Mouse (Mus musculus): ENCODE measurements around the gene Usmg5. TPM values are rescaled to one million over a fixed set of nuclear protein-coding genes. Genes with fewer than 3 reads are reported as not detected.

Usmg5 gene
- polyA plus RNA-seq, 1 experiment from 2014 or later: 1,343 TPM

DNA sequence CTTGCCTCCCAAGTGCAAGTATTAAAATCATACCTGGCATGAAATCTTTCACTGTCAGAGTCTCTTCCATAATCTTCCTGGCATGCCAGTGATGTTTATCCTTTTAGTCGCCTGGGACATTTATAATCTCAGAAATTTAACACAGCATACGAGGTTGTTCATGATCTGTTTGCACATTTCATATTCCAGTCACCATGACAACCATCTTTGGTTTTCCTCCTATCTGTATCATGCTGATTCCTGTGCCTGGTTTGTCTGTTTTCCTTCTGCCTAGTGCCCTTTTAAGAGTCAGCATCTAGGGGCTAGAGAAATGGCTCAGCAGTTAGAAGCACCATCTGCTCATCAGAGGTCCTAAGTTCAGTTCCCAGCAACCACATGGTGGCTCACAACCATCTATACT, 28.2 kb upstream of the Usmg5 start:
- H3K27me3 ChIP-seq: no peaks in the 10 kb centered on the region
- ATAC-seq (ENCODE audit: low FRiP score): no peak
- H3K9me3 ChIP-seq (replicated peaks): no peaks in the 10 kb centered on the region
- peaks cover 77% of the 10 kb centered on the region for H3K36me3 ChIP-seq
- WGBS: 88% methylated on average over 2 of the region's 2 CpGs
- H3K9ac ChIP-seq: no peak overlapping the region
- no peak overlapping the region for H3K4me2 ChIP-seq (replicated peaks)
- no peak overlapping the region for H3K4me3 ChIP-seq
- no peak overlapping the region for H3K27ac ChIP-seq
- H3K4me1 ChIP-seq: no peaks in the 10 kb centered on the region

DNA sequence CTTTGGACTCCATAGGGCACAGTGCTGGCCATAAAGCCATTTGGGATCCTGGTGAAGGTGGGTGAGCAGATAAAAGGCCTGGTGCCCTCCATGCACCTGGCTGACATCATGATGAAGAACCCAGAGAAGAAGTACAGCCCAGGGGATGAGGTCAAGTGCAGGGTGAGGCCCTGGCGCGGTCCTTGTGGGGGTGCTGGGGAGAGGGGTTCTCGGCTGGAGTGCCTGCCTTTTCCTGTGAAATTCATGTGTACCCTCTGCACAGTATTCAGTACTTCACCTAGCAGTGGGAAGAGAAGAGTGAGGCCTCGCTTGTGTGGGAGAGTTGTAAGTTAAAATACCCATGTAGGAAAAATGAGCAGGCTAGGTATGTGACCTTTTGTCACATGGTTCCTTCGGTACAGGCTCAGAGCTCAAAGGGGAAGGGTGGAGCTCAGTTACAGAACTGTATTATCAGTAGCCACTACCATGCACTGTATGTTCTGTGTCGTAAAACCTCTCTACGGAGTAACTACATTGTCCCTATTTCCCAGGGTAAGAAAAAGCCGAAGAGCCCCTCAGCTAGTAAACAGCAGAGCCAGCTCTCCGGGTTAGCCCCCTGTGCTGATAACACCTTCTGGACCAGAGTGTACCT, 14.3 kb upstream of the Usmg5 start:
- no peak overlapping the region for H3K4me3 ChIP-seq
- WGBS: 93% methylated on average over 9 of the region's 9 CpGs
- H3K36me3 ChIP-seq: peaks cover 98% of the 10 kb centered on the region
- H3K4me2 ChIP-seq (replicated peaks): no peak overlapping the region
- H3K27ac ChIP-seq: no peak overlapping the region
- no peaks in the 10 kb centered on the region for H3K9me3 ChIP-seq (replicated peaks)
- H3K4me1 ChIP-seq: no peaks in the 10 kb centered on the region
- no peak for ATAC-seq (ENCODE audit: low FRiP score)
- H3K27me3 ChIP-seq: no peaks in the 10 kb centered on the region
- H3K9ac ChIP-seq: no peak overlapping the region

GRCm38 (mm10) chr19:47101080-47101479, 10.6 kb upstream of the Usmg5 start:
- Histone ChIP-seq H3K36me3 (peaks cover 97% of the 10 kb centered on the region), H3K4me3 (no peak overlapping the region)

DNA sequence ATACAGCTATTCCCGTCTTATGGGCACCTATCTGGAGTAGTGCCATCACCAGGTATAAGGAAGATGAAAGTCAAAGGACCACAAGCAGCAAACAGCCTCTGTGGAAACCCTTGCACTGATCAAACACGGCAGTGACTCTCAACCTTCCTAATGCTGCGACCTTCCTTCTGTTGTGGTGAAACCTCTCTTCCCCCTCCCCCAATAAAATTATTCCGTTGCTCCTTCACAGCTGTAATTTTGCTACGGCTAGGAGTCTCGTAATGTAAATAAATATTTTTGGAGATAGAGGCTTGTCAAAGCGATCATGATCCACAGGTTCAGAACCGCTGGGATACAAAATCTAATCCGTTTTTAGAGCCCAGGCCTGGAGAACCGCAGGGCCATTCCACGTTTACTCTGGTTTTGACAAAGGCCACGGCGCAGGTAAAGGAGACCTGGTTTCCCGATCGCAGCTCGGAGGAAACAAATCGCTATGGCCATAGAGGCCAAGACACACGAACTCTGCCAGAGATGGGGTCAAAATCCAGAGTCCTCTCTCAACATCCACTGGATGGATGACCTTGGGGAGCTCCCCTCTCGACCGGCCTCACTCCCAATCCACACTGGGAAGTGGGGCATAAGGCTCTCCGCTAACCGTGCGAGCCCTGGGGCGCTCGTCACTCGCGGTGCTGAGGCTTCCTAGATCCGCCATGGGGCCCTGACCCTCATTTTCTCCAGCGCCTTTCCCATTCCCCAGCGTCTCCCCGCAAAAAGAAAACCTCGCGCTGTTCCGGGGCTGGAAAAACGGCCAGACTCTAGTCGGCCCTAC, 525 bp downstream of the Usmg5 start:
- Histone ChIP-seq H3K4me1 (peaks cover 14% of the 10 kb centered on the region), H3K9ac (peak overlapping the region; percentile 97), H3K4me2 (replicated peaks) (peak overlapping the region; percentile 85), H3K4me3 (peak overlapping the region; percentile 77), H3K27ac (peak overlapping the region; percentile 84), H3K27me3 (no peaks in the 10 kb centered on the region), H3K36me3 (peaks cover 33% of the 10 kb centered on the region), H3K9me3 (replicated peaks) (no peaks in the 10 kb centered on the region)
- WGBS: 2% methylated on average over 34 of the region's 36 CpGs
- peak; percentile 78 for ATAC-seq (ENCODE audit: low FRiP score)

More at GRCm38 (mm10) chr19:47101080-47101479, 10.6 kb upstream of the Usmg5 start:
- Histone ChIP-seq H3K9me3 (replicated peaks) (no peaks in the 10 kb centered on the region), H3K9ac (no peak overlapping the region), H3K4me1 (no peaks in the 10 kb centered on the region), H3K27me3 (no peaks in the 10 kb centered on the region), H3K27ac (no peak overlapping the region), H3K4me2 (replicated peaks) (no peak overlapping the region)
- ATAC-seq (ENCODE audit: low FRiP score): no peak
- 93% methylated on average over 5 of the region's 5 CpGs for WGBS

DNA sequence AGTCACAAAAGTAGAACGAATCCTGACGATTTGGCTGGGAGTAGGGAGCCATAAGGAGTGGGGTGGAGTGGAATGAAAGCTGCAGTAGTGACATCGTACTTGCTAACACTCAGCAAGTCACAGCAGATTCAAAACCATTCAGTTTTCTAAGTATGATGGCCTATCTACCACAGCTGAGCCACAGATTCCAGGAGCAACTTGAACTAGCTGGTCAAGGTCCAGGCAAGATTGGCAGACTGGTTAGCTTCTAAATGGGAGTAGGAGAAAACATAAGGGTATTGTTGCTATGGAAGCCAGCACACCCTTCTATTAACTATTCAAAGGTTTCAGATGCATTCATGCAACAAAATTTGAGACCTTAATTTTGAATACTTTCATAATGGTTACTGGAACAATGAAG, 2.2 kb downstream of the Usmg5 start:
- no peak for ATAC-seq (ENCODE audit: low FRiP score)
- Histone ChIP-seq H3K4me2 (replicated peaks) (no peak overlapping the region), H3K27me3 (no peaks in the 10 kb centered on the region), H3K27ac (no peak overlapping the region), H3K4me1 (peaks cover 14% of the 10 kb centered on the region), H3K36me3 (peaks cover 35% of the 10 kb centered on the region), H3K9me3 (replicated peaks) (no peaks in the 10 kb centered on the region), H3K9ac (no peak overlapping the region), H3K4me3 (no peak overlapping the region)
- WGBS: 84% methylated on average over 3 of the region's 3 CpGs

DNA sequence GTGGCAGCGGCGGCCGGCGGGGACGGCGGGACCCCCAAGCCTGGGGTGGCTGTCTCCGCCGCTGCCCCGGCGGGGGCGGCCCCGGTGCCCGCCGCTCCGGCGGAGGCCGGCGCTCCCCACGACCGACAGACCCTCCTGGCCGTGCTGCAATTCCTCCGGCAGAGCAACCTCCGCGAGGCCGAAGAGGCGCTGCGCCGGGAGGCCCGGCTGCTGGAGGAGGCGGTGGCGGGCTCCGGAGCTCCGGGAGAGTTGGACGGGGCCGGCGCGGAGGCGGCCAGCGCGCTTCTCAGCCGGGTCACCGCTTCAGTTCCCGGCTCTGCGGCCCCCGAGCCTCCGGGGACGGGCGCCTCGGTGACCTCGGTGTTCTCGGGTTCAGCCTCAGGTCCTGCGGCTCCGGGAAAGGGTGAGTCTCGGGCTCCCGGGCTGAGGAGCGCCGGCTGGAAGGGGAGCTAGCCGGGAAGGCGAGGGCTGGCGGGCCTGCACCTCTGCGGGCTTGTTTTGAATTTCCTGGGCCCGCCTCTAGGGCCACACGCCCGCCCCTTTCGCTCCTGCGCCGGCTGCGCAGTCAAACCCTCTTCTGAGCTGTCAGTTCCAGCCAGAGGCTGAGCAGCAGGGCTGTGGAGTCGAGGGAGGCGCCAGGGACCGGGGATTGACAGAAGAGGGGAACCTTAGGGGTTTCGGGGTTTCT, 22.4 kb downstream of the Usmg5 start:
- peaks cover 10% of the 10 kb centered on the region for H3K4me1 ChIP-seq
- peak overlapping the region; percentile 88 for H3K27ac ChIP-seq
- H3K9me3 ChIP-seq (replicated peaks): no peaks in the 10 kb centered on the region
- WGBS: under 1% methylated on average over 56 of the region's 72 CpGs
- no peaks in the 10 kb centered on the region for H3K27me3 ChIP-seq
- peaks cover 20% of the 10 kb centered on the region for H3K36me3 ChIP-seq
- peak overlapping the region; percentile 88 for H3K4me3 ChIP-seq
- peak; percentile 90 for ATAC-seq (ENCODE audit: low FRiP score)
- peak overlapping the region; percentile 90 for H3K9ac ChIP-seq
- peak overlapping the region; percentile 60 for H3K4me2 ChIP-seq (replicated peaks)

GRCm38 (mm10) chr19:47067096-47067882, 23.2 kb downstream of the Usmg5 start, which contains the start of gene Taf5:
Gene Taf5, plus strand, starts transcription at chr19:47067746.
- 11% methylated on average over 49 of the region's 49 CpGs for WGBS
- H3K9ac ChIP-seq: peak within 1 kb of the TSS; percentile 90
- ATAC-seq (ENCODE audit: low FRiP score): peak; percentile 84

GRCm38 (mm10) chr19:47065860-47066259, 24.6 kb downstream of the Usmg5 start:
- Histone ChIP-seq H3K9ac (no peak overlapping the region), H3K4me3 (no peak overlapping the region), H3K4me1 (peaks cover 10% of the 10 kb centered on the region), H3K27ac (no peak overlapping the region), H3K4me2 (replicated peaks) (no peak overlapping the region), H3K9me3 (replicated peaks) (no peaks in the 10 kb centered on the region), H3K36me3 (peaks cover under 1% of the 10 kb centered on the region; the same call in 1 of the 2 replicates), H3K27me3 (no peaks in the 10 kb centered on the region)
- ATAC-seq (ENCODE audit: low FRiP score): no peak
- 93% methylated on average over 3 of the region's 3 CpGs for WGBS

More at GRCm38 (mm10) chr19:47067096-47067882, 23.2 kb downstream of the Usmg5 start, which contains the start of gene Taf5:
- Histone ChIP-seq H3K27me3 (no peaks in the 10 kb centered on the region), H3K36me3 (peaks cover 13% of the 10 kb centered on the region), H3K4me2 (replicated peaks) (peak within 1 kb of the TSS; percentile 60), H3K4me3 (peak within 1 kb of the TSS; percentile 88), H3K4me1 (peaks cover 10% of the 10 kb centered on the region), H3K9me3 (replicated peaks) (no peaks in the 10 kb centered on the region), H3K27ac (peak within 1 kb of the TSS; percentile 88)

- Histone ChIP-seq H3K36me3 (no peaks in the 10 kb centered on the region), H3K27me3 (no peaks in the 10 kb centered on the region), H3K4me1 (no peaks in the 10 kb centered on the region), H3K9me3 (replicated peaks) (no peaks in the 10 kb centered on the region), H3K4me3 (no peak overlapping the region), H3K4me2 (replicated peaks) (no peak overlapping the region), H3K9ac (no peak overlapping the region), H3K27ac (no peak overlapping the region)
- 70% methylated on average over 1 of the region's 1 CpGs for WGBS
- no peak for ATAC-seq (ENCODE audit: low FRiP score)
Observed at GRCm38 (mm10) chr19:47057684-47058083, 32.8 kb downstream of the Usmg5 start.

DNA sequence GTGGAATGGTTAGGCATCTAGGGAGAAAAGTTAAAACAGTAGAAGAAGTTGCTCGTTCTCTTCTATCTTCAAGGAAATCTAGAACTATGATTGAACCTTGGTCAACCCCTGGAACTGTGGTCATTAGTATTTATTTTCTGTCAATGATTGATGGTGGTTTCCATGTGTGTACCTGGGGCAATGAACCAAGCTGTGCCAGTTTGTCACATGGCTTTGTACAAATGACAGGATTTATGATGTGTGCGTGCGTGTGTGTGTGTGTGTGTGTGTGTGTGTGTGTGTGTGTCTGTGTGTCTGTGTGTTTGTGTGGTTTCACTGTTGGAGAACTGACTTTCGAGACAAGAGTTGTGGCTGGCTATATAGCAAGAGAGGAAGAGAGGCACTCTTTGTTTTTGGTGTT, 37.0 kb downstream of the Usmg5 start:
- Histone ChIP-seq H3K9ac (no peak overlapping the region), H3K4me1 (peaks cover 16% of the 10 kb centered on the region), H3K9me3 (replicated peaks) (no peaks in the 10 kb centered on the region), H3K4me2 (replicated peaks) (no peak overlapping the region), H3K27ac (no peak overlapping the region), H3K36me3 (no peaks in the 10 kb centered on the region), H3K4me3 (no peak overlapping the region), H3K27me3 (no peaks in the 10 kb centered on the region)
- WGBS: 87% methylated on average over 4 of the region's 4 CpGs
- no peak for ATAC-seq (ENCODE audit: low FRiP score)

DNA sequence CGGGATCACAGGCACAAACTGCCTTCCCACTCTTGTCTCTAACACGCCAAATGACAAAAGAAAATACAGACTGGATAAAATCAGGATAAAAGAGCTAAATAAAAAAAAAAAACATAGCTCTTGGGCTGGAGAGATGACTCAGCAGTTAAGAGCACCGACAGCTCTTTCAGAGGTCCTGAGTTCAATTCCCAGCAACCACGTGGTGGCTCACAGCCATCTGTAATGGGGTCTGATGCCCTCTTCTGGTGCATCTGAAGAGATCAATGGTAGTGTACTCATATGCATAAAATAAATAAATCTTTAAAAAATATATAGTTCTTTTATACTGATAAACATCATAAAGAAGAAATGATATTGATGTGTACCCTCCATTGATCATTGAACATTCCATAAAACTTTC, 37.5 kb downstream of the Usmg5 start:
- H3K27ac ChIP-seq: no peak overlapping the region
- no peaks in the 10 kb centered on the region for H3K9me3 ChIP-seq (replicated peaks)
- H3K4me3 ChIP-seq: no peak overlapping the region
- peaks cover 16% of the 10 kb centered on the region for H3K4me1 ChIP-seq
- H3K4me2 ChIP-seq (replicated peaks): no peak overlapping the region
- ATAC-seq (ENCODE audit: low FRiP score): no peak
- H3K36me3 ChIP-seq: no peaks in the 10 kb centered on the region
- H3K9ac ChIP-seq: no peak overlapping the region
- WGBS: 82% methylated on average over 4 of the region's 4 CpGs
- no peaks in the 10 kb centered on the region for H3K27me3 ChIP-seq
